ENCODE assay signal across 27 mouse cellular contexts in genomic region chr4:82101837-82102236, GRCm38 (mm10).
"Had no signal": no experiment of that assay in that cellular context is flagged by ENCODE, and none has a peak within 500 bp of the region (broad histone marks: within the 10 kb centered on the region; RNA-seq: fewer than 3 reads in every experiment).

No protein-coding gene starts in this region.

- H3K36me3 ChIP-seq: limb, embryonic 10.5 days; limb, embryonic 12.5 days; limb, embryonic 13.5 days; limb, embryonic 15.5 days; liver, embryonic 12.5 days; liver, embryonic 13.5 days; liver, embryonic 15.5 days; lung, embryonic 15.5 days; midbrain, embryonic 10.5 days; midbrain, embryonic 12.5 days; midbrain, embryonic 13.5 days; midbrain, embryonic 15.5 days; neural tube, embryonic 12.5 days had no signal

- H3K27me3 ChIP-seq: limb, embryonic 12.5 days; limb, embryonic 13.5 days; limb, embryonic 15.5 days; liver, embryonic 12.5 days; liver, embryonic 13.5 days; liver, embryonic 15.5 days; lung, embryonic 15.5 days; megakaryocyte, embryonic 14.5 days; midbrain, embryonic 12.5 days; midbrain, embryonic 13.5 days; midbrain, embryonic 15.5 days; neural tube, embryonic 12.5 days had no signal

- DNase-seq: left cerebral cortex, postnatal 4 days; liver; liver, embryonic 13.5 days; liver, postnatal 0 days; lung, adult 18-20 months; lung, adult 2 months; lung, embryonic 14.5 days; lung, postnatal 10 days; lung, postnatal 14 days; lung, postnatal 36 days; lung, postnatal 4 days; midbrain, embryonic 14.5 days had no signal

- H3K4me3 ChIP-seq: limb, embryonic 10.5 days; limb, embryonic 12.5 days; limb, embryonic 13.5 days; limb, embryonic 15.5 days; liver, embryonic 12.5 days; liver, embryonic 13.5 days; liver, embryonic 15.5 days; lung, embryonic 15.5 days; megakaryocyte, embryonic 14.5 days; midbrain, embryonic 10.5 days; midbrain, embryonic 12.5 days; midbrain, embryonic 13.5 days; midbrain, embryonic 15.5 days; neural tube, embryonic 12.5 days had no signal

- H3K4me2 ChIP-seq: limb, embryonic 12.5 days; limb, embryonic 13.5 days; limb, embryonic 15.5 days; liver, embryonic 11.5 days; liver, embryonic 12.5 days; liver, embryonic 13.5 days; liver, embryonic 15.5 days; lung, embryonic 14.5 days; lung, embryonic 15.5 days; midbrain, embryonic 11.5 days; midbrain, embryonic 12.5 days; midbrain, embryonic 13.5 days; midbrain, embryonic 15.5 days; neural tube, embryonic 12.5 days had no signal
